Mouse (Mus musculus) E14TG2a.4 (cell line): ENCODE data around the gene Agpat2.

Experiments used
- CTCF ChIP-seq: conservative IDR thresholded peaks from 2 replicates; pipeline ENCODE4 v1.5.1; 2014; ENCODE audit warnings: low read length
- POU5F1 ChIP-seq: IDR thresholded peaks from 2 replicates; pipeline ENCODE4 v1.6.1; 2014; ENCODE audit warnings: low read length, borderline replicate concordance

- no peak for TF ChIP-seq CTCF
- TF ChIP-seq POU5F1: no peak
Observed at GRCm38 (mm10) chr2:26598462-26598861, 5.8 kb downstream of the Agpat2 start.
